26 mouse cellular contexts compared by ENCODE assay signal in the genomic region with DNA sequence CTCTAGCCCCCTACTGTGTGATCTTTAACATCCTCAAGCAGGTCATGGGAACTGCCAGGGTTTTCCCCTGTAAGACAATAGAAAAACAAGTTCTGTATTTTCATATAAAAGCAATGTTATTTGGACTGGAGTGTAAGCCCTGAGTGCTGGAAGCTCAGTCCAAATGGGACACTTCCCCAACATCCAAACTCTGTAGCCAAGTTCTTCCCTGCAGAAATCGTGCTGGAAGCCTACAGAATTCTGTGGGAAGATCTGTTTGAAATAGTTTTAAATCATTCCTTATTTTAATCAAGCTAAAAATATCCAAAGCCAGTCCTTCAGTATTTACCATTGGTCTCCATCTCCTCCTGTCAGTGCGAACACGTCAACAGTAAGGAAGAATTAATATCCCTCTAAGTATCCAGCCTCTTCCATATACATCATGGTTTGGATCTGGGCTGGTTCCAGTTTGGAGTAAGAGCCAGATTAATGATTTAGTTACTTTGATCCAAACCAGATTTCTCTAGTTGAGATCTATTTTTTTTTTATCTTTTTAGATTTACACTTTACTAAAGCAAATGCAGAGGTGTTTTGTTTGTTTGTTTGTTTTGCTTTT.
DNase-seq lines count a peak whose midpoint lies in the region; ATAC-seq and TF ChIP-seq lines count a peak whose summit lies in the region.
"Had no signal": no experiment of that assay in that cellular context is flagged by ENCODE, and none has a peak within 500 bp of the region (broad histone marks: within the 10 kb centered on the region; RNA-seq: fewer than 3 reads in every experiment).

No protein-coding gene starts in this region.

- no peak for TF ChIP-seq CTCF in kidney, postnatal 0 days (IDR thresholded peaks at IDR 0.05; ENCODE audit: low read depth)

- H3K36me3 ChIP-seq in kidney, postnatal 0 days (ENCODE audit: insufficient read depth, low read length): no peaks in the 10 kb centered on the region
- H3K36me3 ChIP-seq in forebrain, embryonic 11.5 days (ENCODE audit: control insufficient read depth, insufficient read depth, low read length): no peaks in the 10 kb centered on the region
- H3K36me3 ChIP-seq: embryonic facial prominence, embryonic 13.5 days; embryonic facial prominence, embryonic 15.5 days; forebrain, embryonic 10.5 days; forebrain, embryonic 15.5 days had no signal

- H3K9ac ChIP-seq in kidney, postnatal 0 days (ENCODE audit: low read depth, low read length): no peak overlapping the region
- H3K9ac ChIP-seq in forebrain, embryonic 11.5 days (ENCODE audit: low read length): no peak overlapping the region
- H3K9ac ChIP-seq: embryonic facial prominence, embryonic 13.5 days; embryonic facial prominence, embryonic 15.5 days; forebrain, embryonic 13.5 days; forebrain, embryonic 15.5 days; forebrain, postnatal 0 days had no signal

- ATAC-seq in kidney, postnatal 0 days (replicated peaks; ENCODE audit: low FRiP score, low read depth): no peak
- ATAC-seq in forebrain, embryonic 11.5 days (replicated peaks; ENCODE audit: low FRiP score): no peak
- ATAC-seq: activated CD4-positive, CD25-positive, alpha-beta regulatory T cell, adult 4 months; forebrain, embryonic 13.5 days; forebrain, embryonic 15.5 days; forebrain, postnatal 0 days; Patski had no signal

- H3K4me2 ChIP-seq in kidney, postnatal 0 days (ENCODE audit: low read length): no peak overlapping the region
- H3K4me2 ChIP-seq in forebrain, embryonic 11.5 days (ENCODE audit: low read depth, low read length, severe bottlenecking): no peak overlapping the region
- H3K4me2 ChIP-seq: embryonic facial prominence, embryonic 13.5 days; embryonic facial prominence, embryonic 15.5 days; forebrain, embryonic 13.5 days; forebrain, embryonic 15.5 days had no signal

- peak; percentile 27 for DNase-seq in kidney, postnatal 0 days (ENCODE audit: low spot score)
- DNase-seq in kidney, adult 18-20 months: no peak
- DNase-seq in NIH3T3 (ENCODE audit: low read depth): peak; percentile 71
- DNase-seq in brain, adult 2 months (ENCODE audit: low read depth, low spot score): peak; percentile 49
- DNase-seq in telencephalon, adult 2 months (ENCODE audit: low read depth, low spot score): peak; percentile 38
- DNase-seq in forebrain, embryonic 11.5 days (ENCODE audit: low spot score): no peak
- DNase-seq in spleen, postnatal 4 days (ENCODE audit: low spot score in 2 of 2): no peak
- DNase-seq: adrenal gland, adult 8-10 months; adrenal gland, postnatal 14 days; adrenal gland, postnatal 36 days; cerebellum, adult 11 months; cerebellum, adult 18-20 months; cerebellum, adult 8-10 months; cerebellum, adult 9-11 months; cerebellum, postnatal 14 days; cerebellum, postnatal 36 days; embryo, embryonic 11 days; forebrain, postnatal 0 days had no signal

- no peak overlapping the region for H3K4me3 ChIP-seq in kidney, postnatal 0 days (replicated peaks; ENCODE audit: low read depth, low read length)
- H3K4me3 ChIP-seq in forebrain, embryonic 11.5 days (ENCODE audit: low read depth, low read length): no peak overlapping the region
- H3K4me3 ChIP-seq: embryonic facial prominence, embryonic 13.5 days; embryonic facial prominence, embryonic 15.5 days; erythroblast, embryonic 14.5 days; forebrain, embryonic 10.5 days; forebrain, embryonic 13.5 days; forebrain, embryonic 15.5 days had no signal

- H3K27me3 ChIP-seq in kidney, postnatal 0 days (ENCODE audit: insufficient read depth, low read length): no peaks in the 10 kb centered on the region
- no peaks in the 10 kb centered on the region for H3K27me3 ChIP-seq in forebrain, embryonic 11.5 days (ENCODE audit: control insufficient read depth, insufficient read depth, low read length)
- H3K27me3 ChIP-seq: embryonic facial prominence, embryonic 13.5 days; embryonic facial prominence, embryonic 15.5 days; forebrain, embryonic 13.5 days; forebrain, embryonic 15.5 days; Patski had no signal

- H3K9me3 ChIP-seq in kidney, postnatal 0 days (replicated peaks; ENCODE audit: low read length): no peaks in the 10 kb centered on the region; the same call in 1 of the 2 replicates
- H3K9me3 ChIP-seq in forebrain, embryonic 11.5 days (ENCODE audit: control insufficient read depth, low read length): no peaks in the 10 kb centered on the region
- H3K9me3 ChIP-seq: embryonic facial prominence, embryonic 13.5 days; embryonic facial prominence, embryonic 15.5 days; forebrain, embryonic 10.5 days; forebrain, embryonic 13.5 days; forebrain, embryonic 15.5 days had no signal

- 67% methylated on average over 3 of the region's 3 CpGs for WGBS in kidney, postnatal 0 days
- WGBS in forebrain, embryonic 11.5 days: 83% methylated on average over 3 of the region's 3 CpGs

- no peak overlapping the region for H3K27ac ChIP-seq in kidney, postnatal 0 days
- no peak overlapping the region for H3K27ac ChIP-seq in forebrain, embryonic 11.5 days (ENCODE audit: low read depth, low read length)
- H3K27ac ChIP-seq: embryonic facial prominence, embryonic 13.5 days; embryonic facial prominence, embryonic 15.5 days; forebrain, embryonic 10.5 days; forebrain, embryonic 13.5 days; forebrain, embryonic 15.5 days had no signal

- H3K4me1 ChIP-seq in kidney, postnatal 0 days (replicated peaks; ENCODE audit: insufficient read depth, low read length): no peaks in the 10 kb centered on the region
- no peaks in the 10 kb centered on the region for H3K4me1 ChIP-seq in forebrain, embryonic 11.5 days (replicated peaks; ENCODE audit: control insufficient read depth, insufficient read depth, low read length)
- H3K4me1 ChIP-seq: embryonic facial prominence, embryonic 13.5 days; embryonic facial prominence, embryonic 15.5 days; forebrain, embryonic 13.5 days; forebrain, embryonic 15.5 days had no signal

Comparison
In these comparisons a context has a peak if more than half of its experiments do, and no peak if none do; other contexts are left out.
1. DNase-seq: peak in kidney, postnatal 0 days (single experiment), NIH3T3 (single experiment), brain, adult 2 months (single experiment) and telencephalon, adult 2 months (single experiment); none in kidney, adult 18-20 months (single experiment), forebrain, embryonic 11.5 days (single experiment) and spleen, postnatal 4 days (0 of 2).